Mouse (Mus musculus) kidney, embryonic 14.5 days (tissue): ENCODE results near the gene Golga4. TPM values are rescaled to one million over a fixed set of nuclear protein-coding genes. Genes with fewer than 3 reads are reported as not detected.

Experiments
- ATAC-seq: fragments of 200-750 bp; cut with Nextera tagmentation; 2 replicates; pipeline ENCODE4 v1.8.0; 2017; ENCODE audit warnings: moderate number of reproducible peaks, mild to moderate bottlenecking, moderate TSS enrichment, moderate library complexity; ENCODE audit not compliant: low FRiP score, low TSS enrichment
- H3K27ac ChIP-seq: fragments of 300-500 bp; sonication (generic); 2 replicates; pipeline ENCODE4 v1.5.1; 2014; ENCODE audit warnings: low read depth, mild to moderate bottlenecking, low read length, moderate library complexity, mixed read lengths
- H3K27me3 ChIP-seq: fragments of 300-500 bp; sonication (generic); 2 replicates; pipeline ENCODE4 v1.6.1; 2014; ENCODE audit warnings: mild to moderate bottlenecking, low read length; ENCODE audit not compliant: control insufficient read depth, insufficient read depth
- H3K36me3 ChIP-seq: fragments of 300-500 bp; sonication (generic); 2 replicates; pipeline ENCODE4 v1.6.1; 2014; ENCODE audit warnings: low read length, mixed read lengths; ENCODE audit not compliant: control insufficient read depth, insufficient read depth
- H3K4me1 ChIP-seq: fragments of 300-500 bp; sonication (generic); 2 replicates; pipeline ENCODE4 v1.6.1; 2014; ENCODE audit warnings: low read length, mixed read lengths; ENCODE audit not compliant: control insufficient read depth, insufficient read depth
- H3K4me2 ChIP-seq: fragments of 300-500 bp; sonication (generic); replicated peaks from 2 replicates; pipeline ENCODE4 v1.6.1; 2014; ENCODE audit warnings: low read depth, mild to moderate bottlenecking, low read length
- H3K4me3 ChIP-seq: fragments of 300-500 bp; sonication (generic); 2 replicates; pipeline ENCODE4 v1.5.1; 2014; ENCODE audit warnings: mild to moderate bottlenecking, low read length
- H3K9ac ChIP-seq: fragments of 300-500 bp; sonication (generic); 2 replicates; pipeline ENCODE4 v1.6.1; 2014; ENCODE audit warnings: low read depth, mild to moderate bottlenecking, low read length, moderate library complexity
- H3K9me3 ChIP-seq: fragments of 300-500 bp; sonication (generic); 2 replicates; pipeline ENCODE4 v1.6.1; 2016; ENCODE audit warnings: low read length; ENCODE audit not compliant: control insufficient read depth
- WGBS: fragments of 180-500 bp; shearing (Covaris S2); extraction: QIAGEN DNeasy Blood & Tissue Kit; methylation state at CpG from one replicate; pipeline ENCODE4 v1.1.7; 2014; 5-methylcytosine and 5-hydroxymethylcytosine counted together
- polyA plus RNA-seq: library from polyadenylated mRNA; unstranded; fragments of >200 nt; fragmentation: Nextera tagmentation; extraction: Ambion mirVana; gene quantifications from 2 replicates; pipeline ENCODE4 v1.2.1, GENCODE M21; 2014

Gene Golga4
- polyA plus RNA-seq, 1 experiment from 2014 or later = 70.7 TPM

DNA sequence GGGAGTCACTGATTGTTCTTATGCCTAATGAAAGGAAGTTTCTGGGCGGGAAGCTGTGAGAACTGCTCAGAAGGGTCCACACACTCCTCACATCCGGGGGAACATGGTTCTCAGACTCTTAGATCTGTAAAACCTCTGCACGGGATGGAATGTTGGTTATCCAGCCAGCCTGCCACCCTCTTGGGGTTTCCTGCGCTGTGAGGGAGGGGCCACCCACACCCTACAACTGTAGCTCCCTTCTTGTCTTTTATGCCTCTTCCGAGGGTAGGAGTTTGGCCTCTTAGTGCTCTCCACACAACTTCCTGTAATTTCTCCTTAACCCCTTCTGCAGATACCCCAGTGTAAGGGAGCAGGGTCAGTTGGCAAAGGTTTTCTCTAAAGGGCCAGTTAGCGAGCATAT lies 76.7 kb downstream of the Golga4 start:
- Histone ChIP-seq H3K27ac (no peak overlapping the region), H3K4me2 (no peak overlapping the region), H3K4me1 (no peaks in the 10 kb centered on the region), H3K4me3 (no peak overlapping the region), H3K9ac (no peak overlapping the region), H3K9me3 (no peaks in the 10 kb centered on the region), H3K27me3 (no peaks in the 10 kb centered on the region), H3K36me3 (peaks cover 44% of the 10 kb centered on the region)
- ATAC-seq = no peak
- 73% methylated on average over 6 of the region's 6 CpGs for WGBS

DNA sequence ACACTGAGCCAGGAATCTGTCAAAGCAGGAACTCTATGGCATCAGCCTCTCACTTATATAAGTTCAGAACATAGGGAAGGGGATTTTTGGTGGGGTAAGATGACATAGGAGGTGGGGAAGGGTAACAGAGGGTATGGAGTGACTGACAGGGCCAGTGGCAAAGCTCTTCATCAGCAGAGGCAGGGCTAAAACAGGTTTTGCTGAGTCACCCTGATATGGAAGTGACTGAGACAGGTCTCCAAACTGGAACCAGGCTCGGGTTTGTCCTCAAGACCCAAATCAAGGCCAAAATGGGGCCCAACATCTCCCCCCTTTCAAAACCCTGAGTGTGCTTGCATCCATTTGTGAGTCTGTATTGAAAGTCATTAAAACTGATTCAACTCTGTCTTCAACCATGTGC lies 78.8 kb downstream of the Golga4 start:
- H3K27ac ChIP-seq = no peak overlapping the region
- no peaks in the 10 kb centered on the region for H3K4me1 ChIP-seq
- H3K4me3 ChIP-seq = no peak overlapping the region
- peaks cover 31% of the 10 kb centered on the region for H3K36me3 ChIP-seq
- H3K4me2 ChIP-seq = no peak overlapping the region
- 86% methylated on average over 1 of the region's 1 CpGs for WGBS
- H3K27me3 ChIP-seq = no peaks in the 10 kb centered on the region
- ATAC-seq = no peak
- H3K9me3 ChIP-seq = no peaks in the 10 kb centered on the region
- H3K9ac ChIP-seq = no peak overlapping the region

DNA sequence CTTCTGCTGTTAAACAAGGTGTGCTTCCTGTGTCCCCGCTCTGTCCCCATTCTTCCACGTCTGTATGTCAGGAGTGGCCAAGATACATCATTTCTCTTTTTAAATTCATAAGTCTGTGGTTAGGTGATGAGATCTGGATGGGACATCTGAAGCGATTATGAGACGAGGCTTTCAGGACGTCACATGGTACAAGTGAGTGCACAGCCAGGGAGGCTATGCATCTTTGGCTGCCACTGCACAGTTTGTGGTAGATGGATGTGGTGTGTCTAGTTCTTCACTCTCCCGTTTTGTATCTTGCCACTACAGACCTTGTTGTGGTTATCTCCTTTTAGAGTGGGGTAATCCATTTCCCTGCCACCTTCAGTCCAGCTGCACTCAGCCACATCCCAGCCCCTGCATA lies 79.9 kb downstream of the Golga4 start:
- Histone ChIP-seq H3K4me3 (no peak overlapping the region), H3K36me3 (peaks cover 21% of the 10 kb centered on the region), H3K27ac (no peak overlapping the region), H3K9me3 (no peaks in the 10 kb centered on the region), H3K9ac (no peak overlapping the region), H3K27me3 (no peaks in the 10 kb centered on the region), H3K4me1 (no peaks in the 10 kb centered on the region), H3K4me2 (no peak overlapping the region)
- no peak for ATAC-seq
- WGBS = 75% methylated on average over 6 of the region's 6 CpGs

DNA sequence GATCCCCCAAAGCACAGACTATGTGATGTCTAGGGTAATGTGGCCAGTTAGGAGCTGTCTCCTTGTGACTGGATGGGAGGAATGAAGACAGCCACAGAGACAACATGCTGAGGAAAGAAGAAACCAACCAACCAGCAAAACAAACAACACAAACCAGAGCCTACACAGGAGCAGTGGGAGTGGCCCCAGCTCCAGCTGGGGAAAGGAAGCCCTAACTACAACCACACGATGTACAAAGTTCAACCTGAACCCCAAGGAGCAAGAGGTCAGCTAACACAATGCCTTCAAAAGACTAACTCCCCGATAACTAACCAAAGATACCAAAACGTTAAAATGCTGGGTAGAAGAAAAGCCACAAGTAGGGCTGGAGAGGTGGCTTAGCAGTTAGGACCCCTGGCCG lies 81.0 kb downstream of the Golga4 start:
- no peak overlapping the region for H3K4me2 ChIP-seq
- peaks cover 17% of the 10 kb centered on the region for H3K36me3 ChIP-seq
- no peaks in the 10 kb centered on the region for H3K9me3 ChIP-seq
- H3K27me3 ChIP-seq = no peaks in the 10 kb centered on the region
- H3K9ac ChIP-seq = no peak overlapping the region
- 51% methylated on average over 4 of the region's 4 CpGs for WGBS
- H3K4me3 ChIP-seq = no peak overlapping the region
- no peaks in the 10 kb centered on the region for H3K4me1 ChIP-seq
- ATAC-seq = no peak
- H3K27ac ChIP-seq = no peak overlapping the region

DNA sequence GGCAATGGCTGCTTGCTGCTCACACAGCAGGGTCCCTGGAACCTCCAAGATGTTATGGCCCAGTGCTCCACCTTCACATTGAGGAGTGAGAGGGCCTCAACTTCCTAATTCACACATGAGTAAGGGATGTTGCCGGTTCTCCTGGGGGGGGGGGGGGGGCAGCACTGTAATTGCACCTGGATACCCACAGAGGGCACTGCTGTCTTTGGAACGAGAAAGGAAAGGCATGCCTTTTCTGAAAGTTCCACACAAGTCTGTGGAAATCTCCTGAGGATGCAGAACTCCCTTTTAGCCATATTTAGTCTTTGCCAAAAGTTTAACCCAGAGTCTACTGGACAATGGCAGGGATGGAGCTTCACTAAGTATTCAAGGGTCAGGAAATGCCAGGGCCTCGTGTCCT lies 83.2 kb downstream of the Golga4 start:
- 26% methylated on average over 3 of the region's 3 CpGs for WGBS
- H3K4me2 ChIP-seq = no peak overlapping the region
- H3K4me3 ChIP-seq = no peak overlapping the region
- H3K36me3 ChIP-seq = peaks cover under 1% of the 10 kb centered on the region; the same call in 1 of the 2 replicates
- H3K27me3 ChIP-seq = no peaks in the 10 kb centered on the region
- ATAC-seq = no peak
- no peak overlapping the region for H3K27ac ChIP-seq
- H3K9ac ChIP-seq = no peak overlapping the region
- no peaks in the 10 kb centered on the region for H3K9me3 ChIP-seq
- H3K4me1 ChIP-seq = peaks cover 6% of the 10 kb centered on the region

DNA sequence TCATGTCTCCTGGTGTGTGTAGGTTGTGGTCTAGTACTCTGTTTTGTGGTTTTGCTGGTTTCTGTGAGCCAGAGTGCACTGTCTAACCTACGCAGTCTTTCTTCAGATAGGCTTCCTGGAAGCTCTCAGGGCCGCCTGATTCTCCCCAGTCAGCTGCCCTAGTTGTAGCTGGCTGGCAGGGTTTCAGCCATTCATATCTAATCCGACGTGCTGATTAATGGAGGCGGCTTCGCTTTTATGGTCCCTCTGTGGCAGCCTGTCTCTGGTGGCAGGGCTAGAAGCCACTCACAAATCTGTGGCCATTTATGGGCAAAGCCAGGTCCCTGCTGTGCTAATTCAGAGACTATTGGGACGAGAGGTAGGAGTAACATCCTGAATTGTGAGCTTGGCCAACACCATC lies 84.2 kb downstream of the Golga4 start:
- no peak for ATAC-seq
- no peak overlapping the region for H3K4me3 ChIP-seq
- H3K36me3 ChIP-seq = no peaks in the 10 kb centered on the region
- H3K9ac ChIP-seq = no peak overlapping the region
- H3K4me2 ChIP-seq = no peak overlapping the region
- no peaks in the 10 kb centered on the region for H3K9me3 ChIP-seq
- H3K4me1 ChIP-seq = peaks cover 6% of the 10 kb centered on the region
- no peaks in the 10 kb centered on the region for H3K27me3 ChIP-seq
- H3K27ac ChIP-seq = no peak overlapping the region
- 62% methylated on average over 7 of the region's 7 CpGs for WGBS

DNA sequence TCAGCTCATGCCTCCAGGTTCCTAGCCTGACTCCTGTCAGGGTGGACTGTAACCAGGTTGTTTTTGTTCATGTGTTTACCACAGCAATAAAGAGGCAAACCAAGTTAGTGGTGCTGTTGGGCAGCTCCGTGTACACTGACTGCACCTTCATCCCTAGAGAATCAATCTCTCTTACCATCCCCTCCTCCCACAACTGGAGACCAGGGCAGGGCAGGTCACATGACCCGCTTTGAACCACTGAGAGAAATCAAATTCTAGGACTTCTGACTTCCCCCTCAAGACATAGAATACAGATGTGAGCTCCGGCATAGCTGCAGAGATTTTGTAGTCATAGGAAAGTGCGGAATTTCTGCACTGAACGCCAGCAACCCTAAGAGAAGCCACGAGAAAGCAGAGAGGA lies 85.6 kb downstream of the Golga4 start:
- Histone ChIP-seq H3K9ac (no peak overlapping the region), H3K4me3 (no peak overlapping the region), H3K27ac (no peak overlapping the region), H3K36me3 (no peaks in the 10 kb centered on the region), H3K4me1 (peaks cover 6% of the 10 kb centered on the region), H3K27me3 (no peaks in the 10 kb centered on the region), H3K4me2 (no peak overlapping the region), H3K9me3 (no peaks in the 10 kb centered on the region)
- no peak for ATAC-seq
- 55% methylated on average over 6 of the region's 6 CpGs for WGBS

DNA sequence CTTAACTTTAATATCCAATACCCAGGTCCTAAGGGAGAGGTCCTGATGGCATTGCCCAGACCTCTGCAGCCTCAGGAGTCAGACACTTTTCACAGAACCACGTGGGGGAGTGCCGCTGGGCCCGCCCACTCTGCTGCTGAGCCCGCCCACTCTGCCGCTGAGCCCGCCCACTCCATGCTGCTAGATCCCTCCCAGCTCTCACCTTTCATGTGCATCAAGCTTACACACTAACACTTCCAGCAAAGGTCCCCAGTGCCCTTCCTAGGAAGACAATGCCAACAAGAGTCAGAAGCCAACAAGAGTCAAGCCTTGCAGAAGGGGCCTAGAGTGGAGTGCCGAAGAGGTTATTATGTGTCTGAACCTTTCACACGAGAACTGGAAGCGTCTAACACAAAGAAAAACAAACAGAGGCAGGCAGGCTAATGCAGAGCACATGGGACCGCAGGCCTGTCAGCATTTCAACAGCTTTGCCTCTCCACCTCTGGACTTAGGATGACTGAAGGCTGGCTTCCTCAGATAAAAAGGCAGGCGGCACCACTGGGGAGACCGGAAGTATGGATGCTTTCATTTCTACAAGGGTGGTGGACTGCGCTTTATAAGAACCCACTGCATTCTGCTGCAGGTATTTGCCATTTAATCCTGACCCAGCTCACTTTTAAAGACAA lies 86.7 kb downstream of the Golga4 start:
- Histone ChIP-seq H3K4me3 (no peak overlapping the region), H3K27ac (no peak overlapping the region), H3K4me1 (peaks cover 6% of the 10 kb centered on the region), H3K9ac (no peak overlapping the region), H3K9me3 (no peaks in the 10 kb centered on the region), H3K36me3 (no peaks in the 10 kb centered on the region), H3K4me2 (no peak overlapping the region), H3K27me3 (no peaks in the 10 kb centered on the region)
- WGBS = 30% methylated on average over 13 of the region's 13 CpGs
- ATAC-seq = peak; percentile 71

DNA sequence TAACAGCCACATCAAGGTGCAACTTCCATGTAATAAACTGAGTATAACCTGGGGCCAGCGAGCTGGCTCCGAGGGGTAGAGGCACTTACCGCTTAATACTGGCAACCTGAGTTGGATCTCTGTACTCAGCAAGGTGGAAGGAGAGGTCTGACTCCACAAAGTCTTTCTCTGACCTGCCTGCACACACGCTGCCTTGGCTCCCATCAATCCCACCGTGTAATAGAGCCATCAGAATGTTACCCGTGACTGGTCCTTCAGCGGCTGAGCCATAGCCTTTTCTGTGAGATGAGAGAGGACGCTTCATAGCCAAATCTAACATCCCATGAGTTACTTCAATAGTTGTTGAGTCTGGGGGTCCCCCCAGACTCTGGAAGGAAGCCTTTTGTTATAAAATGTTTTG lies 87.4 kb downstream of the Golga4 start:
- no peak overlapping the region for H3K9ac ChIP-seq
- no peak for ATAC-seq
- no peak overlapping the region for H3K4me3 ChIP-seq
- 82% methylated on average over 8 of the region's 8 CpGs for WGBS
- no peaks in the 10 kb centered on the region for H3K9me3 ChIP-seq
- no peaks in the 10 kb centered on the region for H3K36me3 ChIP-seq
- H3K27me3 ChIP-seq = no peaks in the 10 kb centered on the region
- H3K4me2 ChIP-seq = no peak overlapping the region
- H3K4me1 ChIP-seq = peaks cover 6% of the 10 kb centered on the region
- no peak overlapping the region for H3K27ac ChIP-seq
